Mouse (Mus musculus) cerebellum, adult 2 months (tissue): Measurements from ENCODE around the gene Ccdc93.

Experiments
- CTCF ChIP-seq: fragments of 200-500 bp; IDR thresholded peaks from 2 replicates; pipeline ENCODE4 v1.5.1; 2011; ENCODE audit warnings: low read depth, mild to moderate bottlenecking, control low read depth, low read length, moderate library complexity, borderline replicate concordance; ENCODE audit not compliant: insufficient read depth
- POLR2A ChIP-seq: fragments of 200-500 bp; IDR thresholded peaks from 2 replicates; pipeline ENCODE4 v1.6.1; 2011; ENCODE audit warnings: low read length, control low read depth, borderline replicate concordance; ENCODE audit not compliant: insufficient read depth

- no peak for TF ChIP-seq POLR2A
- no peak for TF ChIP-seq CTCF
Measured at GRCm38 (mm10) chr1:121527061-121527460, 96.2 kb downstream of the Ccdc93 start.
